Mouse (Mus musculus) neural tube, embryonic 13.5 days (tissue): ENCODE data around the gene Prkrip1. TPM values are rescaled to one million over a fixed set of nuclear protein-coding genes. Genes with fewer than 3 reads are reported as not detected.

ENCODE experiments used
- ATAC-seq: fragments of 200-750 bp; cut with Nextera tagmentation; 2 replicates; pipeline ENCODE4 v1.8.0; 2017; ENCODE audit warnings: low read depth, mild to moderate bottlenecking, moderate TSS enrichment, moderate library complexity
- H3K27ac ChIP-seq: fragments of 300-500 bp; sonication (generic); replicated peaks from 2 replicates; pipeline ENCODE4 v1.5.1; 2015; ENCODE audit warnings: moderate library complexity, mild to moderate bottlenecking, inconsistent platforms
- H3K27me3 ChIP-seq: fragments of 300-500 bp; sonication (generic); 2 replicates; pipeline ENCODE4 v1.6.1; 2015; ENCODE audit warnings: mild to moderate bottlenecking, inconsistent platforms
- H3K36me3 ChIP-seq: fragments of 300-500 bp; sonication (generic); 2 replicates; pipeline ENCODE4 v1.6.1; 2015; ENCODE audit warnings: mild to moderate bottlenecking, inconsistent platforms
- H3K4me1 ChIP-seq: fragments of 300-500 bp; sonication (generic); replicated peaks from 2 replicates; pipeline ENCODE4 v1.6.1; 2015; ENCODE audit warnings: inconsistent platforms
- H3K4me2 ChIP-seq: fragments of 300-500 bp; sonication (generic); 2 replicates; pipeline ENCODE4 v1.6.1; 2015; ENCODE audit warnings: inconsistent platforms, mild to moderate bottlenecking, moderate library complexity
- H3K4me3 ChIP-seq: fragments of 300-500 bp; sonication (generic); 2 replicates; pipeline ENCODE4 v1.5.1; 2015; ENCODE audit warnings: mild to moderate bottlenecking, inconsistent platforms
- H3K9ac ChIP-seq: fragments of 300-500 bp; sonication (generic); 2 replicates; pipeline ENCODE4 v1.6.1; 2015; ENCODE audit warnings: moderate library complexity, mild to moderate bottlenecking, inconsistent platforms
- H3K9me3 ChIP-seq: fragments of 300-500 bp; sonication (generic); 2 replicates; pipeline ENCODE4 v1.6.1; 2016; ENCODE audit warnings: inconsistent platforms
- WGBS: fragments of 180-500 bp; shearing (Covaris S2); methylation state at CpG from one replicate; pipeline ENCODE4 v1.1.7; 2015; 5-methylcytosine and 5-hydroxymethylcytosine counted together
- polyA plus RNA-seq: library from polyadenylated mRNA; unstranded; fragments of >200 nt; fragmentation: Nextera tagmentation; extraction: Ambion mirVana; gene quantifications from 2 replicates; pipeline ENCODE4 v1.2.1, GENCODE M21; 2015

Gene Prkrip1
- polyA plus RNA-seq, 1 experiment from 2014 or later = 69.0 TPM

GRCm38 (mm10) chr5:136199526-136199925 lies 763 bp upstream of the Prkrip1 start:
- H3K4me2 ChIP-seq = peak overlapping the region; percentile 93
- peaks cover 28% of the 10 kb centered on the region for H3K36me3 ChIP-seq
- peak overlapping the region; percentile 85 for H3K27ac ChIP-seq
- peaks cover 16% of the 10 kb centered on the region for H3K4me1 ChIP-seq
- no peak for ATAC-seq
- WGBS = 33% methylated on average over 11 of the region's 11 CpGs
- H3K9ac ChIP-seq = peak overlapping the region; percentile 73
- peak overlapping the region; percentile 90 for H3K4me3 ChIP-seq
- H3K27me3 ChIP-seq = no peaks in the 10 kb centered on the region
- H3K9me3 ChIP-seq = no peaks in the 10 kb centered on the region

GRCm38 (mm10) chr5:136191870-136192269 lies 6.9 kb downstream of the Prkrip1 start:
- H3K4me2 ChIP-seq = no peak overlapping the region

GRCm38 (mm10) chr5:136186723-136187122 lies 12.0 kb downstream of the Prkrip1 start:
- Histone ChIP-seq H3K4me1 (no peaks in the 10 kb centered on the region), H3K36me3 (peaks cover 80% of the 10 kb centered on the region), H3K4me2 (no peak overlapping the region), H3K27me3 (no peaks in the 10 kb centered on the region), H3K9me3 (no peaks in the 10 kb centered on the region), H3K27ac (no peak overlapping the region), H3K9ac (no peak overlapping the region), H3K4me3 (no peak overlapping the region)
- ATAC-seq = no peak; the same call in 1 of the 2 replicates
- 46% methylated on average over 4 of the region's 4 CpGs for WGBS

More at GRCm38 (mm10) chr5:136191870-136192269, 6.9 kb downstream of the Prkrip1 start:
- H3K4me1 ChIP-seq = no peaks in the 10 kb centered on the region
- WGBS = 85% methylated on average over 7 of the region's 7 CpGs
- no peak overlapping the region for H3K9ac ChIP-seq
- H3K27ac ChIP-seq = no peak overlapping the region
- no peak for ATAC-seq
- H3K9me3 ChIP-seq = no peaks in the 10 kb centered on the region
- no peaks in the 10 kb centered on the region for H3K27me3 ChIP-seq
- no peak overlapping the region for H3K4me3 ChIP-seq
- H3K36me3 ChIP-seq = peaks cover 94% of the 10 kb centered on the region

GRCm38 (mm10) chr5:136183766-136184165 lies 15.0 kb downstream of the Prkrip1 start:
- H3K4me1 ChIP-seq = no peaks in the 10 kb centered on the region
- no peak overlapping the region for H3K4me2 ChIP-seq
- H3K9me3 ChIP-seq = no peaks in the 10 kb centered on the region
- 90% methylated on average over 7 of the region's 7 CpGs for WGBS
- ATAC-seq = no peak
- H3K4me3 ChIP-seq = no peak overlapping the region
- H3K9ac ChIP-seq = no peak overlapping the region
- no peaks in the 10 kb centered on the region for H3K27me3 ChIP-seq
- peaks cover 82% of the 10 kb centered on the region for H3K36me3 ChIP-seq
- H3K27ac ChIP-seq = no peak overlapping the region

- ATAC-seq = no peak
- no peaks in the 10 kb centered on the region for H3K27me3 ChIP-seq
- no peaks in the 10 kb centered on the region for H3K9me3 ChIP-seq
- H3K4me2 ChIP-seq = no peak overlapping the region
- H3K9ac ChIP-seq = no peak overlapping the region
- WGBS = 95% methylated on average over 4 of the region's 4 CpGs
- no peaks in the 10 kb centered on the region for H3K4me1 ChIP-seq
- no peak overlapping the region for H3K27ac ChIP-seq
- H3K36me3 ChIP-seq = peaks cover 82% of the 10 kb centered on the region
- H3K4me3 ChIP-seq = no peak overlapping the region
Measured at GRCm38 (mm10) chr5:136182830-136183229, 15.9 kb downstream of the Prkrip1 start.

GRCm38 (mm10) chr5:136182049-136182448 lies 16.7 kb downstream of the Prkrip1 start:
- ATAC-seq = no peak
- WGBS = 89% methylated on average over 6 of the region's 6 CpGs
- Histone ChIP-seq H3K4me1 (no peaks in the 10 kb centered on the region), H3K27ac (no peak overlapping the region), H3K9ac (no peak overlapping the region), H3K27me3 (no peaks in the 10 kb centered on the region), H3K9me3 (no peaks in the 10 kb centered on the region), H3K36me3 (peaks cover 84% of the 10 kb centered on the region), H3K4me3 (no peak overlapping the region), H3K4me2 (no peak overlapping the region)

GRCm38 (mm10) chr5:136181197-136181596 lies 17.6 kb downstream of the Prkrip1 start:
- Histone ChIP-seq H3K4me2 (no peak overlapping the region), H3K27ac (no peak overlapping the region), H3K36me3 (peaks cover 84% of the 10 kb centered on the region), H3K9ac (no peak overlapping the region), H3K4me3 (no peak overlapping the region), H3K4me1 (no peaks in the 10 kb centered on the region), H3K27me3 (no peaks in the 10 kb centered on the region), H3K9me3 (no peaks in the 10 kb centered on the region)
- WGBS = 82% methylated on average over 6 of the region's 6 CpGs
- no peak for ATAC-seq

- peaks cover 67% of the 10 kb centered on the region for H3K36me3 ChIP-seq
- 58% methylated on average over 5 of the region's 5 CpGs for WGBS
- no peak for ATAC-seq
Measured at GRCm38 (mm10) chr5:136179594-136179993, 19.2 kb downstream of the Prkrip1 start.

GRCm38 (mm10) chr5:136173606-136174463 lies 24.9 kb downstream of the Prkrip1 start:
- Histone ChIP-seq H3K36me3 (peaks cover 19% of the 10 kb centered on the region), H3K4me3 (no peak overlapping the region), H3K9ac (no peak overlapping the region; the same call in 1 of the 2 replicates), H3K27ac (peak overlapping the region; percentile 30; the same call in 1 of the 2 replicates), H3K4me1 (peaks cover 31% of the 10 kb centered on the region), H3K9me3 (no peaks in the 10 kb centered on the region), H3K27me3 (peaks cover 6% of the 10 kb centered on the region; the same call in 1 of the 2 replicates), H3K4me2 (no peak overlapping the region)
- 52% methylated on average over 9 of the region's 9 CpGs for WGBS
- no peak for ATAC-seq

More at GRCm38 (mm10) chr5:136179594-136179993, 19.2 kb downstream of the Prkrip1 start:
- H3K4me2 ChIP-seq = no peak overlapping the region
- no peaks in the 10 kb centered on the region for H3K4me1 ChIP-seq
- no peak overlapping the region for H3K27ac ChIP-seq
- no peaks in the 10 kb centered on the region for H3K27me3 ChIP-seq
- H3K9me3 ChIP-seq = no peaks in the 10 kb centered on the region
- no peak overlapping the region for H3K4me3 ChIP-seq
- no peak overlapping the region for H3K9ac ChIP-seq

GRCm38 (mm10) chr5:136172939-136173338 lies 25.8 kb downstream of the Prkrip1 start:
- peaks cover 31% of the 10 kb centered on the region for H3K4me1 ChIP-seq
- H3K36me3 ChIP-seq = peaks cover 17% of the 10 kb centered on the region; the same call in 1 of the 2 replicates
- no peak overlapping the region for H3K4me2 ChIP-seq
- no peak overlapping the region for H3K9ac ChIP-seq
- 0 out of 2 replicates have a peak, but pooled peaks cover 5% of the 10 kb centered on the region for H3K9me3 ChIP-seq
- WGBS = 83% methylated on average over 9 of the region's 9 CpGs
- H3K4me3 ChIP-seq = no peak overlapping the region
- ATAC-seq = no peak
- peaks cover 6% of the 10 kb centered on the region; the same call in 1 of the 2 replicates for H3K27me3 ChIP-seq
- H3K27ac ChIP-seq = no peak overlapping the region

- Histone ChIP-seq H3K4me3 (peak overlapping the region; percentile 65), H3K27ac (peak overlapping the region; percentile 79), H3K36me3 (peaks cover 15% of the 10 kb centered on the region), H3K27me3 (peaks cover 6% of the 10 kb centered on the region; the same call in 1 of the 2 replicates), H3K4me2 (peak overlapping the region; percentile 90), H3K9me3 (0 out of 2 replicates have a peak, but pooled peaks cover 5% of the 10 kb centered on the region), H3K4me1 (peaks cover 31% of the 10 kb centered on the region), H3K9ac (peak overlapping the region; percentile 84)
- no peak for ATAC-seq
- 36% methylated on average over 17 of the region's 17 CpGs for WGBS
Measured at GRCm38 (mm10) chr5:136171363-136172341, 27.1 kb downstream of the Prkrip1 start.
